Mouse (Mus musculus) liver, embryonic 15.5 days (tissue): ENCODE measurements around the gene Ptbp1. TPM values are rescaled to one million over a fixed set of nuclear protein-coding genes. Genes with fewer than 3 reads are reported as not detected.
A peak's percentile ranks its signal among the peaks of the same experiment; 100 is the strongest.
"Not testable (repeated sequence)": the region's sequence is repeated elsewhere in the genome, so short reads cannot be mapped to it uniquely, and the experiment has no call there.

Source experiments
- ATAC-seq: fragments of 200-750 bp; cut with Nextera tagmentation; 2 replicates; pipeline ENCODE4 v1.8.0; 2017; ENCODE audit warnings: moderate number of reproducible peaks, mild to moderate bottlenecking, moderate library complexity; ENCODE audit not compliant: insufficient read depth
- H3K27ac ChIP-seq: fragments of 300-500 bp; sonication (generic); replicated peaks from 2 replicates; pipeline ENCODE4 v1.5.1; 2015; ENCODE audit warnings: mild to moderate bottlenecking, inconsistent platforms
- H3K27me3 ChIP-seq: fragments of 300-500 bp; sonication (generic); 2 replicates; pipeline ENCODE4 v1.6.1; 2015; ENCODE audit warnings: mild to moderate bottlenecking, inconsistent platforms
- H3K36me3 ChIP-seq: fragments of 300-500 bp; sonication (generic); replicated peaks from 2 replicates; pipeline ENCODE4 v1.6.1; 2015; ENCODE audit warnings: moderate library complexity, mild to moderate bottlenecking, inconsistent platforms
- H3K4me1 ChIP-seq: fragments of 300-500 bp; sonication (generic); replicated peaks from 2 replicates; pipeline ENCODE4 v1.6.1; 2015; ENCODE audit warnings: inconsistent platforms
- H3K4me2 ChIP-seq: fragments of 300-500 bp; sonication (generic); 2 replicates; pipeline ENCODE4 v1.6.1; 2015; ENCODE audit warnings: moderate library complexity, mild to moderate bottlenecking, inconsistent platforms
- H3K4me3 ChIP-seq: fragments of 300-500 bp; sonication (generic); replicated peaks from 2 replicates; pipeline ENCODE4 v1.5.1; 2015; ENCODE audit warnings: mild to moderate bottlenecking, inconsistent platforms
- H3K9ac ChIP-seq: fragments of 300-500 bp; sonication (generic); 2 replicates; pipeline ENCODE4 v1.6.1; 2015; ENCODE audit warnings: moderate library complexity, mild to moderate bottlenecking, inconsistent platforms
- H3K9me3 ChIP-seq: fragments of 300-500 bp; sonication (generic); replicated peaks from 2 replicates; pipeline ENCODE4 v1.6.1; 2016; ENCODE audit warnings: inconsistent platforms
- WGBS: fragments of 180-500 bp; shearing (Covaris S2); methylation state at CpG from one replicate; pipeline ENCODE4 v1.1.7; 2015; ENCODE audit warnings: mixed read lengths; ENCODE audit not compliant: insufficient replicate concordance; 5-methylcytosine and 5-hydroxymethylcytosine counted together
- polyA plus RNA-seq: library from polyadenylated mRNA; unstranded; fragments of >200 nt; fragmentation: Nextera tagmentation; extraction: Ambion mirVana; gene quantifications from 2 replicates; pipeline ENCODE4 v1.2.1, GENCODE M21; 2015

Gene Ptbp1
- polyA plus RNA-seq, 1 experiment from 2014 or later = 120 TPM

- H3K36me3 ChIP-seq, H3K4me2 ChIP-seq, H3K9me3 ChIP-seq, H3K4me3 ChIP-seq, H3K9ac ChIP-seq, ATAC-seq: not testable (repeated sequence)
- 31% methylated on average over 3 of the region's 3 CpGs for whole genome bisulfite sequencing
- peaks cover 25% of the 10 kb centered on the region for H3K27me3 ChIP-seq
- peaks cover 43% of the 10 kb centered on the region for H3K4me1 ChIP-seq
- 0 out of 2 replicates have a peak overlapping the region, but pooled peaks have one; percentile 1 for H3K27ac ChIP-seq
These were observed 30.7 kb downstream of the Ptbp1 start for GRCm38 (mm10) chr10:79884938-79885337.

GRCm38 (mm10) chr10:79886054-79886453, 31.8 kb downstream of the Ptbp1 start, which contains the start of gene Elane:
Elane (plus strand) TSS chr10:79886247.
- Histone ChIP-seq H3K4me2 (0 out of 2 replicates have a peak within 1 kb of the TSS, but pooled peaks have one; percentile 5), H3K4me1 (peaks cover 32% of the 10 kb centered on the region), H3K9me3 (no peaks in the 10 kb centered on the region), H3K4me3 (no peak within 1 kb of the TSS), H3K27me3 (peaks cover 16% of the 10 kb centered on the region), H3K27ac (peak within 1 kb of the TSS; percentile 14; the same call in 1 of the 2 replicates), H3K36me3 (no peaks in the 10 kb centered on the region), H3K9ac (no peak within 1 kb of the TSS)
- ATAC-seq = no peak
- 54% methylated on average over 6 of the region's 6 CpGs for WGBS

- WGBS = 66% methylated on average over 8 of the region's 8 CpGs
- H3K4me1 ChIP-seq = peaks cover 26% of the 10 kb centered on the region
- no peak overlapping the region for H3K9ac ChIP-seq
These were observed 32.4 kb downstream of the Ptbp1 start for GRCm38 (mm10) chr10:79886611-79887010.

GRCm38 (mm10) chr10:79889386-79889785, 35.2 kb downstream of the Ptbp1 start:
- H3K4me2 ChIP-seq = no peak overlapping the region
- H3K27me3 ChIP-seq = no peaks in the 10 kb centered on the region
- H3K36me3 ChIP-seq = no peaks in the 10 kb centered on the region
- H3K9ac ChIP-seq = no peak overlapping the region
- H3K27ac ChIP-seq = no peak overlapping the region
- no peak overlapping the region for H3K4me3 ChIP-seq
- peaks cover 2% of the 10 kb centered on the region; the same call in 1 of the 2 replicates for H3K4me1 ChIP-seq
- H3K9me3 ChIP-seq = no peaks in the 10 kb centered on the region
- WGBS = 22% methylated on average over 2 of the region's 2 CpGs
- no peak for ATAC-seq

More at GRCm38 (mm10) chr10:79886611-79887010, 32.4 kb downstream of the Ptbp1 start:
- ATAC-seq = no peak
- Histone ChIP-seq H3K4me3 (no peak overlapping the region), H3K9me3 (no peaks in the 10 kb centered on the region), H3K4me2 (0 out of 2 replicates have a peak overlapping the region, but pooled peaks have one; percentile 5), H3K36me3 (no peaks in the 10 kb centered on the region), H3K27me3 (peaks cover 16% of the 10 kb centered on the region), H3K27ac (0 out of 2 replicates have a peak overlapping the region, but pooled peaks have one; percentile 14)

GRCm38 (mm10) chr10:79890670-79891069, 36.4 kb downstream of the Ptbp1 start, which contains the start of gene Cfd:
Cfd (plus strand) TSS chr10:79890853.
- H3K36me3 ChIP-seq = peaks cover 6% of the 10 kb centered on the region; the same call in 1 of the 2 replicates
- no peak within 1 kb of the TSS for H3K4me3 ChIP-seq
- no peaks in the 10 kb centered on the region for H3K4me1 ChIP-seq
- H3K9ac ChIP-seq = no peak within 1 kb of the TSS
- H3K9me3 ChIP-seq = no peaks in the 10 kb centered on the region
- no peak within 1 kb of the TSS for H3K27ac ChIP-seq
- WGBS = 44% methylated on average over 5 of the region's 5 CpGs
- no peak for ATAC-seq
- no peak within 1 kb of the TSS for H3K4me2 ChIP-seq
- H3K27me3 ChIP-seq = no peaks in the 10 kb centered on the region

- WGBS = 38% methylated on average over 22 of the region's 22 CpGs
- H3K9ac ChIP-seq, H3K27ac ChIP-seq, ATAC-seq, H3K9me3 ChIP-seq, H3K27me3 ChIP-seq, H3K4me3 ChIP-seq, H3K4me2 ChIP-seq: not testable (repeated sequence)
- H3K4me1 ChIP-seq = peaks cover 11% of the 10 kb centered on the region; the same call in 1 of the 2 replicates
- peaks cover 18% of the 10 kb centered on the region for H3K36me3 ChIP-seq
These were observed 38.4 kb downstream of the Ptbp1 start for GRCm38 (mm10) chr10:79892451-79893118.

- 87% methylated on average over 16 of the region's 16 CpGs for WGBS
- no peak overlapping the region for H3K9ac ChIP-seq
- H3K4me2 ChIP-seq = no peak overlapping the region
- H3K9me3 ChIP-seq = no peaks in the 10 kb centered on the region
- H3K4me3 ChIP-seq = no peak overlapping the region
- H3K36me3 ChIP-seq = peaks cover 18% of the 10 kb centered on the region
- peaks cover 17% of the 10 kb centered on the region for H3K4me1 ChIP-seq
- H3K27me3 ChIP-seq = no peaks in the 10 kb centered on the region
- no peak for ATAC-seq
- H3K27ac ChIP-seq = no peak overlapping the region
These were observed 42.1 kb downstream of the Ptbp1 start for GRCm38 (mm10) chr10:79896306-79896705.

- Histone ChIP-seq H3K27ac (peak overlapping the region; percentile 63), H3K4me3 (no peak overlapping the region), H3K9ac (no peak overlapping the region), H3K4me2 (no peak overlapping the region), H3K4me1 (peaks cover 17% of the 10 kb centered on the region), H3K27me3 (no peaks in the 10 kb centered on the region), H3K9me3 (no peaks in the 10 kb centered on the region), H3K36me3 (peaks cover 18% of the 10 kb centered on the region)
- 67% methylated on average over 13 of the region's 13 CpGs for WGBS
- peak; percentile 4; the same call in 1 of the 2 replicates for ATAC-seq
These were observed 42.6 kb downstream of the Ptbp1 start for GRCm38 (mm10) chr10:79896814-79897213.

GRCm38 (mm10) chr10:79897316-79898245, 43.4 kb downstream of the Ptbp1 start:
- Histone ChIP-seq H3K36me3 (peaks cover 21% of the 10 kb centered on the region), H3K4me3 (0 out of 2 replicates have a peak overlapping the region, but pooled peaks have one; percentile 5), H3K27me3 (no peaks in the 10 kb centered on the region), H3K27ac (peak overlapping the region; percentile 63), H3K4me2 (peak overlapping the region; percentile 33), H3K9ac (no peak overlapping the region), H3K4me1 (peaks cover 17% of the 10 kb centered on the region), H3K9me3 (no peaks in the 10 kb centered on the region)
- peak; percentile 73 for ATAC-seq
- WGBS = 54% methylated on average over 20 of the region's 20 CpGs

GRCm38 (mm10) chr10:79900951-79901410, 46.8 kb downstream of the Ptbp1 start:
- no peaks in the 10 kb centered on the region for H3K9me3 ChIP-seq
- peaks cover 17% of the 10 kb centered on the region for H3K4me1 ChIP-seq
- ATAC-seq = no peak
- peaks cover 35% of the 10 kb centered on the region for H3K36me3 ChIP-seq
- WGBS = 72% methylated on average over 2 of the region's 2 CpGs
- H3K9ac ChIP-seq = no peak overlapping the region
- no peak overlapping the region for H3K27ac ChIP-seq
- no peak overlapping the region for H3K4me2 ChIP-seq
- H3K27me3 ChIP-seq = no peaks in the 10 kb centered on the region
- H3K4me3 ChIP-seq = no peak overlapping the region

- Histone ChIP-seq H3K4me1 (peaks cover 33% of the 10 kb centered on the region), H3K9ac (no peak overlapping the region), H3K4me2 (no peak overlapping the region), H3K36me3 (peaks cover 55% of the 10 kb centered on the region), H3K27me3 (no peaks in the 10 kb centered on the region), H3K27ac (no peak overlapping the region), H3K9me3 (no peaks in the 10 kb centered on the region), H3K4me3 (no peak overlapping the region)
- no peak for ATAC-seq
- 81% methylated on average over 9 of the region's 9 CpGs for WGBS
These were observed 52.5 kb downstream of the Ptbp1 start for GRCm38 (mm10) chr10:79906712-79907111.
